Mouse (Mus musculus) kidney, adult 9 months (tissue): ENCODE measurements around the gene Ly86.

ENCODE experiments used
- DNase-seq: peaks from one replicate; pipeline ENCODE4 v3.0.0; 2022

Ly86 gene

GRCm38 (mm10) chr13:37354432-37354831, 9.4 kb downstream of the Ly86 start:
- no peak for DNase-seq

- DNase-seq, result no peak
Measured at GRCm38 (mm10) chr13:37355642-37356331, 10.8 kb downstream of the Ly86 start.

DNA sequence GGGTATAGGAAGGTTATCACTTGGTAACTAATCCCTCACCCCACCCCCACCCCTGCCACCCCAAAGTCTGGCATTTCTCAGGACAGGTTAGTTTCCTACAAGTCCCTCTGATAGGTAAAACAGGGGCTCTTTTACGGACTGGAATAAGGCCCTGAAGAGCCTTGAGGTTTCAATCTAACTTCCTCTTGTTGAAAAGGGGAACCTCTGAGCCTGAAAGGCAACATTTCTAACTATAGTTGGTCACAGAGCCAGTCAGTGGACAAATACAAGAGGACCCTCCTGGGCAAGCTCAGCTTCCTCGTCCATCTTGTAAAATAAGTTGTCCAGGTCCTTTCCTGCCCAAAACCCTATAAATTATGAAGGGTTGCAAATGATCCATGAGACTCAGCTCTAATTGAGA, 11.5 kb downstream of the Ly86 start:
- DNase-seq, result no peak

- DNase-seq, result peak; percentile 36
Measured at GRCm38 (mm10) chr13:37358112-37358511, 13.1 kb downstream of the Ly86 start.

DNA sequence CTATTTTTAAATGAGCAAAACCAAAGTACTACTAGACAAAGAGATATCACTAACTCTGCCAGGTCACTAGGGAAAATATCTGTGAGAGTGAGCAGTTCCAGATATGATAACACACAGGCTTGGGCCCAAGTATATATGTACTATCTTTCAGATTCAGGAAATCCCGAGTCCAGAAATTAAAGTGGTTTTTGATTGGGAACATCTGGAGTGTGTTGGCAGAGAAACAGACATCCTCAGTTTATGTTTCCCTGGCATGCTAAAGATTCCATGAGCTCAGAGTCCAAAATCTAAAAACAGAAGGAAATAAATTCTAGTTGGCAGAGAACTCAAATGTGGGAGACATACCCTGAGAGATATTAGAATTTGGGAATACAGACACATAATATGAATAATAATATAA, 16.2 kb downstream of the Ly86 start:
- DNase-seq, result no peak

- no peak for DNase-seq
Measured at GRCm38 (mm10) chr13:37364351-37364750, 19.3 kb downstream of the Ly86 start.

- DNase-seq, result no peak
Measured at GRCm38 (mm10) chr13:37376411-37376810, 31.4 kb downstream of the Ly86 start.

- DNase-seq, result no peak
Measured at GRCm38 (mm10) chr13:37388222-37389202, 43.5 kb downstream of the Ly86 start.

DNA sequence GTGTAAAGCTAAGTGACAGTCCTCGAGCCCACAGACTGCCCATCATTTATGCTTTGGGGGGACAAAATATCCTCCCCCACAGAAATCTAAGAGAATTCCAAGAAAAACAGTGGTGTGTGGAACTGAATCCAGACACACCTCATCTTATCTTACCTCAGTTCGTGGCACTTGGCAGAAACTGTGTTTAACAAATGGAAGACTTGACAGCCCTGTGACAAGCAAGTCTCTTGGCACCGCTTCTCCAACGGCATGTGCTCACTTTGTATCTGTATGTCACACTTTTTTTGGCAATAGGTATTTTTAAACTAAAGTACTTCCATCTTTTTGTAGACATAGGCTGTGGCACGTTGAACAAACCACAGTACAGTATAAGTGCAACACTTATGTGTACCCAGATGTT, 44.3 kb downstream of the Ly86 start:
- no peak for DNase-seq

- no peak for DNase-seq
Measured at GRCm38 (mm10) chr13:37398791-37399190, 53.8 kb downstream of the Ly86 start.

DNA sequence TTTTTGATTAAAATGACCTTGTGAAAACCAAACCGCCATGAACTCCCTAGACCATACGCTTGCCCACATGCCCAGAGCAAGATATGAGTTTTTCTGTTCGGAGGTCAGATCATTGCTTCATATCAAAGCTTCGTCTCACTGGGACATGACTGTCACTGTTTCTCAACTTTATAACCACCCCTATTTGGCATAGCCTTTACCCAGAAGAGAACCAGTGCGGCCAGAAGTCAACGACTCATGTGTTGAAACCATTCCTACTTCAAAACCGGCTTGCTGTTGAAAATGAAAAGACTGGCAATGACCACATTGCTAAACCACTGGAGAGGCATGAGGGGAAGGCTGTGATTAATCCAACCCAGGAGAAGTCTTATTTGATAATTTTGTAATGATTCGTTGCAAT, 54.3 kb downstream of the Ly86 start:
- no peak for DNase-seq

- no peak for DNase-seq
Measured at GRCm38 (mm10) chr13:37402421-37402820, 57.4 kb downstream of the Ly86 start.

DNA sequence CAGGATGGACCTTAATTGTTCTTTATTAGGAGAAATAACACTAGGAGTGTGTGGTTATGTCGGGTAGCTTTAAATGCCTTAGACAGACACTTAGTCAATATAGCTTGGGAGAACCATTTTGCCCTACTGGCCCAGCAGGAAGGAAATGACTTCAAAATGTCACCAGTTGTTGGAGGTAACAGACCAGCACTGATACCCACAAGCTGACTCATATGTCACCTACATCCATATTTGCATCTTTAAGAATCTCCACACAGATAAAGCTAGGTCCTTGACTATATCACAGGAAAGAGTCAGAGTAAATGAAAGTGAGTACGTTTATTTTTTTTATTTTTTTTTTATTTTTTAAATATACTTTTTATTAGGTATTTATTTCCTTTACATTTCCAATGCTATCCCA, 58.7 kb downstream of the Ly86 start:
- no peak for DNase-seq

GRCm38 (mm10) chr13:37415696-37416095, 70.7 kb downstream of the Ly86 start:
- no peak for DNase-seq

GRCm38 (mm10) chr13:37423416-37423815, 78.4 kb downstream of the Ly86 start:
- DNase-seq, result no peak

DNA sequence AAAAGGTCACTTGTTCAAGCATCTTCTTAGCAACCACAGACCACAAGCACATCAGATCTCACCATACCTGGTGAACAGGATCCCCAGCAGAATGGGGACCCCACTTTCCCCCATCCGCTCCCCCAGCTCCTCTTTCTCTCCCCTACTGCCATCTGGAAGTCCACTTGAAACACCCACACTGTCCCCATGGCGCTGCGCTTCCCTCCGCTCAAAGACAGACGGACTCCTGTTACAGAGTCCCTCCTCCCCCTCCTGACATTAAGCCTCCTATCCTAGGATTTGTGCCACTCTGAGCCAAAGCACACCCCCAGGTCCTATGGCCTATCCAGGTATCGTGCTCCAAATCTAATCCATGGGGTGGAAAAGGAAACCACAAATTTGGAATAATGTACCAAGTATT, 79.9 kb downstream of the Ly86 start:
- DNase-seq, result no peak

DNA sequence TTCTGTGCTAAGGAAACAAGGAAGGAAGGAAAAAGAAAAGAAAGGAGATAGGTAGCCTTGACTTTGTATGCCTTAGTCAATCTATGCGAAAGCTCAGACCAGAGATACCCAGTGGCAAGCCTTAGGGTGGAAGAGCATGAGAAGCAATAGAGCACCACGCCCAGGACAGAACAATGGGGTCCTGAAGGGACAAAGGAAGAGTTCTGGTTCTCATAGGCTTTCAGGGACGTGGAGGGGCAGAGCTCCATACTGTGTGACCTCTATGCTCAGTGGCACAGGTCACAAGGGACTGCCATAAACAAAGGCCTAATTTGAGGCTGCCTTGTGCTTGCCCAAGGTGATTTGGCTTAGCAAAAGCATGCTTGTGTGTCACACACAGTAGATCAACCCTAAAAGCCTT, 80.4 kb downstream of the Ly86 start:
- DNase-seq, result no peak

- peak; percentile 69 for DNase-seq
Measured at GRCm38 (mm10) chr13:37426578-37427336, 81.7 kb downstream of the Ly86 start.

- no peak for DNase-seq
Measured at GRCm38 (mm10) chr13:37428496-37428895, 83.5 kb downstream of the Ly86 start.

DNA sequence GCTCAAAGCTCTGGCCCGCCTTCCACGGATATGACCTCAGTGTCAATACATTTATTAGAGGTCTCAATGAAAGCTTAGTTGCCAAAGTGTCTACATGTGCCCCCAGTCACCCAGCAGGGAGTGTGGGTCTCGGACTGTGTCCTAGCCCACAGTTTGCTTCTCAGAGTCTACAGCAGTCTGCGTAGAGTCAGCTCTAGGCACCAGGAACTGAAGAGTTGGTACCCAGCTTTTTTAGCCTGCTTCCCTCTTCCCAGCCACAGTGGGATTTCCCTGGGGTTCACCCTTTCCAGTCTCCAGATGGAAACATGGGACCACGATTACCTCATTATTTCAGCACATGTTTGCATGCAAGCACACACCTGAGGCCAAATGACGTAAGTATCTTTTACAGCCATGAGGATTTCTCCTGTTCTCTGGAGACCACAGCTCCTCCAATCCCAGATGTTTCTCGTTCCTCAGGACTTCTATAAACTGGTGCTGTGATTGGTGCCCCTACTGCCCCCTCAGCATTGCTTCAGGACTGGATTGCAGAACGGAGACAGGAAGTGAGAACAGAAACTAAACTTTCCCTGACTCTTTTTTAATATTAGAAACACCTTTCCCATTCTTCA, 84.8 kb downstream of the Ly86 start:
- no peak for DNase-seq

DNA sequence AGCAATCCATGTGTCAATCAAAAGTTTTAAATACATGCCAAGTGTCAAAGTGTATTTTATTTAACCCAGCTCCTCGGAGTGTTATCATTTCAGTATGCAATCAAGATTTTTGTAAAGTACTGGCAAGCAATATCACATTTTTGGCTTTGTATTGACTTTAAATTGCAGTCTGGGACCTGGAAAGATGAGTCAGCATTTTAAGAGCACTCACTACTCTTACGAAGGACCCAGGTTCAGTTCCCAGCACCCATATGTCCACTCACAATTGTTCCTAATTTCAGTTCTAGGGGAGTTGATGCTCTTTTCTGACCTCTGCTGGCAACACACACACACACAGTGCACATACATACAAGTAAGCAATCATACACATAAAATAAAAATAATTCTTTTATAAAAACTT, 86.7 kb downstream of the Ly86 start:
- DNase-seq, result no peak

- no peak for DNase-seq
Measured at GRCm38 (mm10) chr13:37432653-37433052, 87.6 kb downstream of the Ly86 start.

- DNase-seq, result no peak
Measured at GRCm38 (mm10) chr13:37433142-37433541, 88.1 kb downstream of the Ly86 start.
